Mouse (Mus musculus) CD4-positive, CD25-positive, alpha-beta regulatory T cell, adult 2 months (primary cell): ENCODE measurements around the gene Eif4enif1.
A peak's percentile ranks its signal among the peaks of the same experiment; 100 is the strongest.
"Not testable (repeated sequence)": the region's sequence is repeated elsewhere in the genome, so short reads cannot be mapped to it uniquely, and the experiment has no call there.

Experiments used
- DNase-seq: peaks from one replicate; pipeline ENCODE4 v3.0.0-alpha.2; 2012; ENCODE audit warnings: low read depth, low spot score

Eif4enif1 gene

DNA sequence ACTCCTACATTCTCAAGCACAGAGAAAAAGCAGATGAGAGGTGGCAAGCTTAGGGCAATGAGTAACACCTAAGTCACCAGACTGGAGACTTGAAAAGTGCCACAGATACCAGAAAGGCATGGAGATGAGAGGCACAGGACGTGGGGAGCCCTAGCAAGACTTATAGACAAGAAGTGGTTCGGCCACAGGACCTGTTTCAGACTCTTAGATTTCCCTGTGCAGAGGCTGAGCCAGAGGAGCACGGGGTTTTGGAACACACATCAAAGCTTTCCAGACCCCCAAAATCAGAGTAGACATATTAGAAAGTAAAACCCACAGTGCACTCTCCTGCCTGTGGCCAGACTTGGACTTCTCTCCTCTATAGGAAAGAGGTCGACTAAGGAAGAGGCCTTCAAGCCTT lies 20.9 kb upstream of the Eif4enif1 start:
- peak; percentile 53 for DNase-seq

DNA sequence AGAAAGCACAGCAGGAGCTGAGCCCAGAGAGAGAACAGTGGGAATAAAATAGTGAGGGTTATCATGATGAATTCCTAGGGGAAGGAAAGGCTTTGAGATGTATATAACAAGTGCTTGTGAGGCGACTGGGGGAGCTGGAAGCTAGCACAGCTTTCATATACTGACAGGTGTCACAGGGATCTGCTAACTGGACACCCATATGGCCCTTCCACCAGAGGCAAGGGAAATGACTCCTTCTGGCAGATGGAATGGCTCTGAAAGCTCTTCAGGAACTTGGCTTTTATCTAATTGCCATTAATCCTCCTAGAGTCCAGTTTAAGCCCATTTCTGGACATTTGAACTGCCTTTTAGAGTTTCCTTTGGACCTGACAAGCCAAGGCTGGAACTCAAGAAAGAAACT lies 20.2 kb upstream of the Eif4enif1 start:
- DNase-seq: not testable (repeated sequence)

DNA sequence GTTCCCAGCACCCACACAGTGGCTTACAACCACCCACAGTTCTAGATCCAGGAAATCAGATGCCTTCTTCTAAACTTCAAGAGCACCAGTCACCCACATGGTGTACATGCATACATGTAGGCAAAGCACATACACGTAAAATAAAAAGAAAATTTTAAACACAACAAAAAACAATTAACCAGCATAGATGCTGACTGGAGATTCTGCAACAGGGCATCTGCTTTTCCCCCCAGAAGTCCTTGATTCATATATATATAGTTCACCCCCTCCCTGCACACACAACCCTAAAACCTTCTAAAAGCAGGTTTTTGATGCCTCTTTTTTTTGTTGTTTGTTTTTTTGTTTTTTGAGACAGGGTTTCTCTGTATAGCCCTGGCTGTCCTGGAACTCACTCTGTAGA lies 19.5 kb upstream of the Eif4enif1 start:
- not testable (repeated sequence) for DNase-seq

DNA sequence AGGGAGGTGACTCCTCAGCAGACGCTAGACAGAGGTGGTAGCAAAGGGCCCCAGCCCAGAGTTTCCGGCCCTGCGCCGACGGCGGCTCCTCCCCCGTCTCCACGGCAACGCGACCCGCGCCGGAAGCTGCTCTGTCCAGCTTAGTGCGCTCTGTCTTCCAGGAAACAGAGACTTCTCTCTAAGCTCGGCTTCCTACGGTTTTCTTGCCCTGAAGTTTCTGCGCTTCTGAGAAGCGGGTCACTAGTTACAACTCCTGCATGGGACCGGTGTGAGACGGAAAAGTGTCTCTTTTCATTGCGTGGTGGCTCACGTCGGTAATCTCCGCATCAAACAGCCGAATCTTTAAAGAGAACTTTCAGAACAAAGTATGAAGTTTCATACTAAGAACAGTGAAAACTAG lies 8.8 kb upstream of the Eif4enif1 start, which contains the start of gene Sfi1:
Gene Sfi1, minus strand, starts transcription at position 101 of the 400 bp plus-strand sequence.
- no peak for DNase-seq

DNA sequence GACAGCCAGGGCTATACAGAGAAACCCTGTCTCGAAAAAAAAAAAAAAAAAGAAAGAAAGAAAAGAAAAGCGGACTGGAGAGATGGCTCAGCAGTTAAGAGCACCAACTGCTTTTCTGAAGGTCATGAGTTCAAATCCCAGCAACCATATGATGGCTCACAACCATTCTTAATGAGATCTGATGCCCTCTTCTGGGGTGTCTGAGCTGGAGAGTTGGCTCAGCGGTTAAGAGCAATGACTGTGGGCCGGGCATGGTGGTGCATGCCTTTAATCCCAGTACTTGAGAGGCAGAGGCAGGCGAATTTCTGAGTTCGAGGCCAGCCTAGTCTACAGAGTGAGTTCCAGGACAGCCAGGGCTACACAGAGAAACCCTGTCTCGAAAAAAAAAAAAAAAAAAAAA lies 1.6 kb upstream of the Eif4enif1 start:
- not testable (repeated sequence) for DNase-seq

DNA sequence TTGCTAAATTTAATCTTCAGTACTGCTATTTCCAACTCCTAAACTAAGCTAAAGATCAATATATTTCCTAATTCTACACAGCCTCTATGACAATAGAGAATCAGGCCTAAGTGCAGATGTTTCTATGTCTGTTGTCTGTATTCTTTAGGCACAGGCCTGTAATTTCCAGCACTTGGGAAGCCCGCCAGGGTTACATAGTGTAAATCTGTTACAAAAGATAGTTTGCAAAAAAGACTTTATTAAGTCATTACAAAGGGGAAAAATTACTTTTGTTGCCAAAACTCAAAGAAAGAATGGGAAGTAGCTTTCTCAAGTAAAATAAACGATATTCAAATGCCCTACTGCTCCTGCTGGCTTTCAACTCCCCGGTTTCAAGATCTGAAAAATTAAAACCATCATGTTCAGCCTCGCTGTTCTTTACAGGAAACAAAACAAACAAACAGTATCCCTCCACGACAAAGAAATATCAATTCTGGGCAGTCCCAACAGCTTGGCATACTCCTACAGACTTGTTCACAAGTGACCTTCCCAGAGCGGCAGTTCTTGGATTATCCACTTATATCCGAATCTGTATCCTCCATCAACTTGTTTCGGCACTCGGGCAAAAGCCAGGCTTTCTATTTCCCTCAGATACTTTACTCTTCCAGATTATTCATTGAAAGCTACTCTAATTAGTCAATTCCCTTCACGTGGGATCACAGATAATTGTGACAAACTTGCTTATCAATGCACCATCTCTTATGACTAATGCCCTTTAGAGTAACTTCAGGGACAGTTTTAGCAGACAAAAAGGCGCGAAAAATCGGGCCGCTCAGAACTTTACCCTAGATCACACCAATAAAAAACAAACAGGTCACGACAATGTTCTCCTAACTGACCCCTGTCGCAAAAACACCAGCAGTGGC lies 614 bp upstream of the Eif4enif1 start:
- DNase-seq: no peak

DNA sequence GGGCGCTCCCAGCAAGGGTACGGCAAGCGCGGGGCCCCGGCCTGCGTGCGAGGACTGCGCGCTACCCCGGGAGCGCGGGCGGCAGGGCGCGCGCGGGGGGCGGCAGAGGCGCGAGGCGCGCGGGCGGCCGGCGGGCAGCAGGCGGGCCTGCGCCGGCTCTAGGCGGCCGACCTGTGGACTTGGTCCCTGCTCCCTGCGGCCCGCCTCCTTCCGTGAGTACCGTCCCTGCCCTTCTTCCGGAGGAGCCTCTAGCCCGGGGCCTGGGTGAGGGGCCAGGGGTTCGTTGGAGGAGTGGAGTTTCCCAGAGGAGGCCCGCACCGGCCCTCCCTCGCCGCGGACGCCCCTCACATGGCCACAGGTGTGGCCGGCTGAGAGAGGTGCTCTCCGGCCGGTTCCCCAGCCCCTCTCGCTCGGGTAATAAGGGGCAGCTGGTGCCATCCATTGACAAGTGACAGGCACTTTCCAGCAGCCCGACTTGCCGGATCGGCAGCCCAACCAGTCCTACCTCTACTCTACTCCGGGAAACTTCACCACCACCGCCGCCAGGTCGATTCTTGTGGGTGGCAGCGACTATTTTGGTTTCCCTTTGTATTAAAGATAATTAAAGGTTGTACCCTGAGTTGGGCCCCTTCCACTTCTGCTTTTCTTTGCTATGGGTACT lies 719 bp downstream of the Eif4enif1 start:
- peak; percentile 69 for DNase-seq

DNA sequence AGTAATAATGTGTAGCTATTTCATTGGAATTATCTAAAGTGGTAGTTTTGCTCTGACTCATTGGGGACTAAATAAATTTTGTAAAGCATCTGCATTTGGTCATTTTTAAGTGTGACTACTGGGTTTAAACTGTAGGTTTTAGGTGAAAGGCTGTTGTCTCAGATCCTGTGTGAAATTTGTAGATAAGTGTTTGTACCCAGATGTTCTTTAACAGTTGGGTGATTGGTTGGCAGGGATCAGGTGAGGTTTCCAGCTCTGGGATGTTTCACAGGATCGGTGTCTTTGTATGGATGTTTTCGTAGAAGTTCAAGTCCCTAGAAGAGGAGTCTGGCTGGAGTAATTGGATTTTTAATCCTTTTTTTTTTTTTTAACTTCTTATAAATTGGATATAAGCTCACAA lies 1.6 kb downstream of the Eif4enif1 start:
- DNase-seq: no peak

DNA sequence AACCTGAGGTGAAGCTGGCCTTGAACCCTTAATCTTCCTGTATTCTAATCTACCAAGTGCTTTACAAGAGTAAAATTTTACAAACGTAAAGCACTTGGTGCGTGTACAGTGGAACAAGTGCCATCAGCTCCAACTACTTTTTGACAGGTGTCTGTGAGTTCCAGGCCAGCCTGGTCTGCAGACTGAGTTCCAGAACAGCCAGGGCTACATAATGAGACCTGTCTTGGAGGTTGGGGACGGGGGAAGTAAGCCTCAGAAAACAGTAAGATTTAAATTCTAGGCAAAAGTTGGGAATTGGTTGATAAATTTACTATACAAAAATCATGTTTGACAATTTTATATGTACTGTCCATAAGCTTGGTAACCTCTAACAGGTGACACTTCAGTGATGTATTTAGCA lies 3.0 kb downstream of the Eif4enif1 start:
- DNase-seq: no peak

DNA sequence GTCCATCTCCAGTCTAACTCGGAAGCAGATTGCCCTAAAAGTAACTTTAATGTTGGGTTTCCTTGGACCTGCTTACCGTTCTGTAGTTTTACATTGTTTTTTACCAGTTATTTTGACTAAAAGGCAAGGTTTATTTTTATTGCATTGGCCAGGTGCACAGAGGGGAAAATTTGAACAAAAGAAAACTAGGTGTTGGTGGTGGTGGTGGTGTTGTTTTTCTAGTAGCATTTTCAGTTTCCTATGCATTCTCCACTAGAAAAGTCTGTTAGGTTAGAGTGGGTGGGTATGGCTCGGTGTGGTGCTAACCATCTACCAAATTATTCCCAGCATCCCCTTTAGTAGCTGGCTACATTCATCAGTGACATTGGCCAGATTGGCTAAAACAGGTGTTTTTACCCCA lies 4.6 kb downstream of the Eif4enif1 start:
- DNase-seq: no peak

DNA sequence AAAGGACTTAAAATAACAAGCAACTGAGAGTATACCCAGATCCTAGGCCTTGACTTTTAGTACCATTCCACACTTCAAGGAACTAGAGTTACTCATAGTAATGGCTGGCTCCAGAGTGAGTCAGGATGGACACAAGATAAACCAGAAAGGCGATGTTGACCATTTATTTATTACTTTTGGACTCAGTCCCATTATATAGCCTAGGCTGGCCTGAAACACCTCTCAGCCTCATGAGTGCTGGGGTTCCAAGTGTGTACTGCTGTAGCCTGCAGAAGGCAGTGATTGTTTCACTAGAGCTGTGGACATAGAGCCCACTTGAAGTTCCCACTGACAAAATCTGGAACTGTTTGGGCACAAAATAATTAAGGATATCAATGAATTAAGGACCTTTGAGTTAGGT lies 10.3 kb downstream of the Eif4enif1 start:
- no peak for DNase-seq

DNA sequence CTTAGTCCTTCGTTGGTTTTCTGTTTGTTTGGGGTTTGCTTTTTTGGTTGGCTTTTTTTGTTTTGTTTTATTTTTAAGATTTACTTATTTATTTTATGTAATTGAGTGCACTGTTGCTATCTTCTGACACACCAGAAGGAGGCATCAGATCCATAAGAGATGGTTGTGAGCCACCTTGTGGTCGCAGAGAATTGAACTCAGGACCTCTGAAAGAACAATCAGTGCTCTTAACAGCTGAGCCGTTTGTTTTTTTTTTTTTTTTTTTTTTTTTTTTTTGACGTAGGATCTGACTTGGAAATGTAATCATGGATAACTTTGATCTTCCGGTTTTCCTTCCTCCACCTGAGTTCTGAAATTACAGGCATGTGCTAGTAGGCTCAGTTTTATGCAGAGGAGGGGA lies 20.9 kb downstream of the Eif4enif1 start:
- peak; percentile 9 for DNase-seq

DNA sequence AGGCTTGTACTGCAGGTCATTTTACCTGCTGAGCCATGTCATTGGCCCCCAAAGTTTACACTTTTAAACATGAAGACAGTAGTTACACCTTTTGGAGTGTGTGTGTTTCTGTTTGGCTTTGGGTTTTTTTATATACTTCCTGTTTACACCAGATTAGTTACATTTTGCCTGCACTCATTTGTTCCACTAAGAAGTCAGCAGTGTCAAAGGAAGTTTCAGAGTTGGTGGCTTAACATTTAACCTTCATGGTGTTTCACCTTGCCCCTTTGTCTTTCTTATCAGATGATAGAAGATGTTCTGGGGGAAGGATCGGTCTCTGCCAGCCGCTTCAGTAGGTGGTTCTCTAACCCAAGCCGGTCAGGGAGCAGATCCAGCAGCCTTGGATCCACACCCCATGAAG lies 24.9 kb downstream of the Eif4enif1 start:
- DNase-seq: peak; percentile 37

DNA sequence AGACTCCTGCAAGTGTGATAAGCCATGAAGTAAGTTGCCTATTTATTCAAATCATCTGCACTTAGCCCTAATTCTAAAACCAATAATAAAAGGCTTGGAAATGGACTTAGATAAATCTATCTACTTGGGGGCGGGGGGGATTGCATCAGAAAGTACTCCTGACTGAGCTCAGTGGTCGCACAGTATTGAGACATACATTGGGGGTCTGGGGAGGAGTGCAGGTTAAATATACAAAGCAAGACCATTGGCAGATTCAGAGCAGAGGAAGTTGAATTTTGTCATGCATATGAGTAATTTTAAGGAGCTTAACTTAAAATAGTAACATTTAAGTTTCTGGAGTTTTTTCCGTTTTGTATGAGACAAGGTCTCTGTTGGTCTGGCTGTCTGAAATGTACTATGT lies 30.1 kb downstream of the Eif4enif1 start:
- no peak for DNase-seq

DNA sequence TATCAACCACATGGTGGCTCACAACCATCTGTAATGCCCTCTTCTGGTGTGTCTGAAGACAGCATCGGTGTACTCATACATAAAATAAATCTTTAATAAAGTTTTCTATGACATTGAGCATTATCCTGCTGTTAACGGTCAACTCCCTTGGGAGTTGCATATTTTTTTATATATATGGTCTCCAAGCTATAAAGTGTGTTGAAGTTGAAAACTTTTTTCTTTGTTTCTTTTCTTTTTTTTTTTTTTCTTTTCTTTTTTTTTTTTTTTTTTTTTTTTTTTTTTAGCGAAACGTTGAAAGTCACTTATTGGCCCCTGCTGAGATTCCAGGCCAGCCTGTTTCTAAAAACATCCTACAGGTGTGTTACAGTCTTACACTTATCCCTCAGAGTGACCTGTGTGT lies 31.5 kb downstream of the Eif4enif1 start:
- DNase-seq: no peak

DNA sequence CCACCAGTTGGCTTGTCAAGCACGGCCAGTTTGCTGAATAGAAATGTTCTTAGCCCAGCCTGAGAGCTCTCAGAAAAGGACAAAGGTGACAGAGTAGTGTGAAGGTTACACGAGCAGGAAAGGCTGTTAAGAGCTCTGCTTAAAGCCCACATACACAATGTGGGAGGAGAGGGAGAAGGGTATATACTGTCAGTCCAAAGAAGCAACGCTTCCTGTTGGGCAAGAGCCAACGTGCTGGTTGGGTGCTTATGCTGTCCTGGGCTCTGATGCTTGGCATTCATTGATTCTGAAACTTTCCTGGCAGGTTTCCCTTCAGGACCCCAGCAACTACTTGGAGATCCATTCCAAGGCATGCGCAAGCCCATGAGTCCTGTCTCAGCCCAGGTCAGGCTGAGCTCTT lies 33.1 kb downstream of the Eif4enif1 start:
- no peak for DNase-seq

DNA sequence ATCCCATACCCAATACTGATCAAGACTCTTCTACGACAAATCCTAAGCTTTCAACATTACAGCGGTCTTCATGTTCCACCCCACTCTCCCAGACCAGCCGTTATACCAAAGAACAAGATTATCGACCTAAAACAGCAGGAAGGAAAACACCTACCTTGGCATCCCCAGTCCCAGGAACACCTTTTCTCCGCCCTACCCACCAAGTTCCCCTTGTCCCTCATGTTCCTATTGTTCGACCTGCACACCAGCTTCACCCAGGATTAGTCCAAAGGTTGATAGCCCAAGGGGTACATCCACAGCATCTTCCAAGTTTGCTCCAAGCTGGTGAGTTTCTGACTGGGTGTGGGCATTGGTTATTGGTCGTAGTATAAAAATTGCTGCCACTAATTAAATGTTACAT lies 40.2 kb downstream of the Eif4enif1 start:
- DNase-seq: no peak

DNA sequence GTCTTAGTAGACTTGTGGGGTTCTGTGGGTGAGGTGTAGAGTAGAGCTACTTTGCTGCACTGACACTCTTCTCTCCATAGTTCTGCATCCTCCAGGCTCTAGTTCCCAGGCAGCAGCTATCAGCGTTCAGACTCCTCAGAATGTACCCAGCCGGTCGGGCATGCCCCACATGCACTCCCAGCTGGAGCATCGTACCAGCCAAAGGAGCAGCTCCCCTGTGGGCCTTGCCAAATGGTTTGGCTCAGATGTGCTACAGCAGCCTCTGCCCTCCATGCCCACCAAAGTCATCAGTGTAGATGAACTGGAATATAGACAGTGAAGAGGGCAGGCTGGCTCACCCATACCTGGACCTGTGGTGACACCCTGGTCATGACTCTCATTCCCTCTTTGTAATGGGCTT lies 41.6 kb downstream of the Eif4enif1 start:
- no peak for DNase-seq

DNA sequence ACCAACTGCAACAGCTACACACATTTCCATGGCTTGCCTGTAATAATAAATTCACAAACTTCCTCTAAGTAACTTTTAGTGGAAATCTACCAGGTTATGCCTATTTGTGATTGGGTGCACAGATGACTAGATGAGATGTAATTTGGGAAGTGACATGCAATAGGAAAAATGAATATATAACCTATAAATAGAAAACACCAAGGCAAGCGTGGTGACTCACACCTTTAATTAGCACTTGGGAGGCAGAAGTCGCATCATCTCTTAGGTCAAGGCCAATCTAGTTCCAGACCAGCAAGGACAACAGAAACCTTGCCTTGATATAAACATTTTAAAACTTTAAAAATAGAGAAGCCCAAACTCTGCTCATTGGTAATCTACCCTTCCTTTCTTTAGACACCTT lies 45.2 kb downstream of the Eif4enif1 start:
- no peak for DNase-seq

DNA sequence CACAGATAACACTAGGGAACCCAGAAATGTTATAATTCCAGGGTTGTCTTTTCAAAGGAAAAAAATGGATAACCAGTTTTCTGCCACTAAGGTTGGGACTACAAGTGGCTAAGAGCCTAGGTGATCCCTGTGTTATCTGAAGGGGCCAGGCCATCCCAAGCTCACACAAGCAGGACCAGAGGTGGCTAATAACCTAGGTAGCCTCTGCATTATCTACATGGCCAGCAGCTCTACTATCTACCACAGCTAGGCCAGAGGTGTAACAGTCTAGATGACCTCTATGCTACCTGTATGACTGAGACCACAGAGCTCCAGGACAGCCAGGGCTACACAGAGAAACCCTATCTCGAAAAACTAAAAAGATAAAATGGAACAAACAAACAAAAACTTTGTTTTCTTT lies 57.3 kb downstream of the Eif4enif1 start:
- DNase-seq: no peak

DNA sequence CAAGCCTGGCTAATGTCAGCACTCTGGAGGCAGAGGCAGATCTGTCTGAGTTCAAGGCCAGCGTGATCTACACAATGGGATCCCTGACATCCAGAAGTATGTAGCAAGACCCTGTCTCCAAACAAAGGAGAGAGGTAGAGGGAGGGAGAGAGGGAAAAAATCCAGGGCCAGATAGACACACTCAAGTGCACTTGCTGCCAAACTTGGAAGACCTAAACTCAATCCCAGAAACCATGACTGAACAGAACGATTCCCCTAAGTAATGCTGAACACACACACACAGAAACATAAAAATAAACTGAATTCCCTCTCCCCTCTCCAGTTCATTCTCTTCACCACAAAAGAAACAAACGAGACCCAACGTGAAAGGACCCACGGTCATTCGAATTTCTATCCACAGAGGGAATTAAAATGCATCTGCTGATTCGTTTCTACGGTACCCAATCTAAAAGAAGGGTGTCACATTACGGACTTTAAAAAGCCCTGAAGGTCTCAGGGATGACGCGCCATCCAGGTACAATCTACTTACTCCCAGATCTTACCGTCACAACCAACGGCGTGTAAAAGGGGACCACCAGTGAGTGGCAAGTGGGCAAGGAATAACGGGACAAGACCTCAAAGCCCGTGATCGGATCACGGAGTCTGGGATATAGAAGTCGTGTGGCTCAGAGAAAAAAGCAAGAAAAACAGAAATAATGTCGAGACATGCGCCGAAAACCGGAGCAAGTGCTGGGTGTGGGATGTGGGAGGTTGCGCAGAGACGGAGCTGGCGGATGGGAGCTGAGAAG lies 63.3 kb downstream of the Eif4enif1 start:
- DNase-seq: no peak

DNA sequence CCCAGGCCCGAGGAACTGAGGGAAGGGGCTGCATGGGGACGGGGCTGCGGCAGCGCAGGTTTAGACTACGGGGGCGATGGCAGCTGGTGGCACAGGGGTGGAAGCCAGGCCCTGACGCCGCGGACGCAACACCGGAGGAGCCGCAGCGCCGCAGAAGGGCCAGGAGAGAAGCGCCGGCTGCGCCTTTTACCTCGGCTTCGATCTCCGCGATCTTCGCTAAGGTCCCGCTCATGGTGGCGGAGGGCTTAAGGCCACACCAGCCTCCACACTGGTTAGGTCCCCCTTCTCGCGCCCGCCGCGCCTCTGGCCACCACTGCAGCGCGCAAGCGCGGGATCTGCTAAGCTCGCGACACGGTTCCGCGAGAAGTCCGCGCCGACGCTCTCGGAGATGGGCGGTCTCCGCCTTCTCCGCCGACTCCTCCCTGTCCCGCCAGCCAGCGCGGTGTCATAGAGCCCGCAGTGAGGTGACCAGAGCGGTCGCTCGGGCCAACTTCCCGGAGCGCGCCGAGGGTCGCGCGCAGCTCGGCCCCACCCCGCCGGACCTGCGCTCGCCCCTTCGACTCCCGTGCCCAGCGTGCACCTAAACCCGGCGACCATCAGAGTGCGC lies 64.0 kb downstream of the Eif4enif1 start, which contains the start of gene Drg1:
Gene Drg1, minus strand, starts transcription at position 337 of the 607 bp plus-strand sequence.
- peak; percentile 95 for DNase-seq
